Mouse (Mus musculus): Measurements from ENCODE around the gene Ramp1.

DNA sequence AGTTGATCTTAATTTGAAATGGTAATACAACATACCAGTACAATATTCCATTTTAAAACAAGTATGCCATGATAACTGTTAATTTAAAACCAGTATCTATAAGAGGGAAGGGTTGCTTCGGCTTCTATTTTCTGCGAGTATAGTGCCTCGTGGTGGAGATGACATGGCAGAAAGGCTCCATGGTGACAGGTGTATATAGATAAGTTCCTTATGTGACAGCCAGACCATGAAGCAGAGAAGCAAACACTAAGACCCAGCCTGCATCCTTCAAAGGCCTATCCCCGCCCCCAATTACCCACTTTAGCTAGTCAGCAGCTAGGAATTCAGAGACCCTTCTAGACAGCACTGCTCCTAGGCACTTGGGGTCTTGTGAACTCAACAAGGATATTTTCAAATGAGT is 10.5 kb upstream of the Ramp1 start:
- TF ChIP-seq CTCF (IDR thresholded peaks at IDR 0.05; ENCODE audit: extremely low read depth, insufficient read length, insufficient replicate concordance, low read depth, low read length) (no peak), POLR2A (IDR thresholded peaks at IDR 0.05; ENCODE audit: low read depth, low read length) (no peak)

Measured in small intestine, adult 2 months (tissue).